Mouse (Mus musculus) liver, embryonic 14.5 days (tissue): ENCODE measurements around the gene Dlg1.

Experiments
- CTCF ChIP-seq: IDR thresholded peaks from 2 replicates; pipeline ENCODE4 v1.5.1; 2016; ENCODE audit warnings: antibody characterized with exemption, low read depth, control low read depth
- EP300 ChIP-seq: IDR thresholded peaks from 2 replicates; pipeline ENCODE4 v1.6.1; 2016; ENCODE audit warnings: antibody characterized with exemption, low read depth

- TF ChIP-seq CTCF (no peak), EP300 (no peak)
Measured at GRCm38 (mm10) chr16:31890907-31891306, 227.7 kb downstream of the Dlg1 start.
